Mouse (Mus musculus) lung, postnatal 0 days (tissue): ENCODE measurements around the gene Galr3.

Experiments
- CTCF ChIP-seq: IDR thresholded peaks from 2 replicates; pipeline ENCODE4 v1.5.1; 2016; ENCODE audit warnings: antibody characterized with exemption, mild to moderate bottlenecking
- EP300 ChIP-seq: IDR thresholded peaks from 2 replicates; pipeline ENCODE4 v1.6.1; 2016; ENCODE audit warnings: antibody characterized with exemption, mild to moderate bottlenecking, control low read depth

DNA sequence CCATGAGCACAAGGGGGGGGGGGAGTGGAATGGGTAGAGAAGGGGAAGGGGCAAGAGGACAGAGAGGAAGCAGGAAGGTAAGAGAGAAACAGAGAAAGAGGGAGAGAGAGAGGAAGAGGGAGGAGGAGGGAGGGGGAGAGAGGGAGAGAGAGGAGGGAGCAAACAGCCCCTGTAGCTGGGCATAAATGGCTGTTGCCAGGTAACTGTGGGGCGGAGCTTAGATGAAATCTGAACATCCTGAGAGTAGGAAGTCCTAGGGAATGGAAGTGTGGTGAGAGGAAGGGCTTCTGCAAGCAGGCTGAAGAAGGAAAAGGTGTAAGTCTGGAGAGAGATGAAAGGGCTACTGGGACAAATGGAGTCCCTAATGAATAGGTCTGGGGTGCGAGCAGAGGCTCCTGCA, 24.6 kb downstream of the Galr3 start:
- TF ChIP-seq CTCF (no peak), EP300 (no peak)
